In the genomic region with DNA sequence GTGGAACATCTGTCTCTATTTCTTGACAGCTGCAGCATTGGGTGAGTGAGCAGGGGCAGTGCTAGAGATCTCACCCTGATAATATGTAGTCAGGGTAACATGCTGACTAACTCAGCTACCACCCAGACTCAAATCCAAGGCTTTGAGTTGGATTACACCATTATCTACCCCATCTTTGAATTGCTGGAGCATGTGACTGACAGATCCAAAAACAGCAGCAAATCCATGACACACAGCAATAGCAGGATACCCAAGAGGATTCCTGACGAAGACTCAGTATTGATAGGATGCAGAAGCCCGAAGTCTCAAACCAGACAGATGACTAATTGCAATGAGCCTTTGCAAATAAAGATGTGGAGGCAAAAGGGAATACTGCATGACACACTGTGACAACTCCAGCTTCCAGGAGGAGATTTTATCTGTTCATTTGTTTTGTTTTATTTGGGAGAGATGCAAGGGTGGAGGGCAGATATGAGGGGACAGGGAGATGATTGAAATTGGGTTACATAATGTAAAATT, we compare ENCODE assay signal across 18 mouse cellular contexts.
"Had no signal": no experiment of that assay in that cellular context is flagged by ENCODE, and none has a peak within 500 bp of the region (broad histone marks: within the 10 kb centered on the region; RNA-seq: fewer than 3 reads in every experiment).

No protein-coding gene starts in this region.

- H3K4me1 ChIP-seq: limb, embryonic 12.5 days; limb, embryonic 15.5 days; lung, embryonic 15.5 days; megakaryocyte, embryonic 14.5 days; midbrain, embryonic 12.5 days; neural tube, embryonic 12.5 days; neural tube, embryonic 15.5 days had no signal

- H3K4me3 ChIP-seq: limb, embryonic 12.5 days; limb, embryonic 15.5 days; lung, embryonic 15.5 days; megakaryocyte, embryonic 14.5 days; midbrain, embryonic 12.5 days; neural tube, embryonic 12.5 days; neural tube, embryonic 15.5 days had no signal

- H3K27ac ChIP-seq: kidney, postnatal 0 days; limb, embryonic 12.5 days; limb, embryonic 15.5 days; liver, embryonic 14.5 days; lung, embryonic 15.5 days; midbrain, embryonic 12.5 days; neural tube, embryonic 12.5 days; neural tube, embryonic 15.5 days had no signal

- DNase-seq: kidney, adult 2 months; kidney, postnatal 25 days; left cerebral cortex, postnatal 4 days; lung, adult 18-20 months; lung, postnatal 10 days; lung, postnatal 36 days; right cerebral cortex, adult 18-20 months; right cerebral cortex, postnatal 14 days; thymus, postnatal 25 days had no signal

- H3K9ac ChIP-seq: limb, embryonic 12.5 days; limb, embryonic 15.5 days; liver, embryonic 14.5 days; lung, embryonic 15.5 days; midbrain, embryonic 12.5 days; neural tube, embryonic 12.5 days; neural tube, embryonic 15.5 days had no signal

- H3K27me3 ChIP-seq: limb, embryonic 12.5 days; limb, embryonic 15.5 days; lung, embryonic 15.5 days; megakaryocyte, embryonic 14.5 days; midbrain, embryonic 12.5 days; neural tube, embryonic 12.5 days; neural tube, embryonic 15.5 days had no signal

- H3K9me3 ChIP-seq: limb, embryonic 12.5 days; limb, embryonic 15.5 days; lung, embryonic 15.5 days; midbrain, embryonic 12.5 days; neural tube, embryonic 12.5 days; neural tube, embryonic 15.5 days had no signal

- H3K4me2 ChIP-seq: limb, embryonic 12.5 days; limb, embryonic 15.5 days; lung, embryonic 15.5 days; midbrain, embryonic 12.5 days; neural tube, embryonic 12.5 days; neural tube, embryonic 15.5 days had no signal

- H3K36me3 ChIP-seq: limb, embryonic 12.5 days; limb, embryonic 15.5 days; lung, embryonic 15.5 days; midbrain, embryonic 12.5 days; neural tube, embryonic 12.5 days; neural tube, embryonic 15.5 days had no signal
